Mouse (Mus musculus) heart, embryonic 12.5 days (tissue): ENCODE measurements around the gene Itm2b. TPM values are rescaled to one million over a fixed set of nuclear protein-coding genes. Genes with fewer than 3 reads are reported as not detected.

ENCODE experiments used
- ATAC-seq: fragments of 200-750 bp; cut with Nextera tagmentation; 2 replicates; pipeline ENCODE4 v1.8.0; 2017; ENCODE audit warnings: moderate TSS enrichment, moderate library complexity; ENCODE audit not compliant: insufficient number of reproducible peaks, low FRiP score
- H3K27ac ChIP-seq: fragments of 300-500 bp; sonication (generic); 2 replicates; pipeline ENCODE4 v1.5.1; 2016; ENCODE audit warnings: mild to moderate bottlenecking, moderate library complexity; ENCODE audit not compliant: poor library complexity, severe bottlenecking
- H3K27me3 ChIP-seq: fragments of 300-500 bp; sonication (generic); replicated peaks from 2 replicates; pipeline ENCODE4 v1.6.1; 2016; ENCODE audit warnings: mild to moderate bottlenecking, moderate library complexity
- H3K36me3 ChIP-seq: fragments of 300-500 bp; sonication (generic); 2 replicates; pipeline ENCODE4 v1.6.1; 2016; ENCODE audit warnings: mild to moderate bottlenecking, moderate library complexity
- H3K4me1 ChIP-seq: fragments of 300-500 bp; sonication (generic); replicated peaks from 2 replicates; pipeline ENCODE4 v1.6.1; 2016; ENCODE audit warnings: mild to moderate bottlenecking
- H3K4me2 ChIP-seq: fragments of 300-500 bp; sonication (generic); 2 replicates; pipeline ENCODE4 v1.6.1; 2016; ENCODE audit warnings: mild to moderate bottlenecking, moderate library complexity
- H3K4me3 ChIP-seq: fragments of 300-500 bp; sonication (generic); 2 replicates; pipeline ENCODE4 v1.5.1; 2016; ENCODE audit warnings: mild to moderate bottlenecking
- H3K9ac ChIP-seq: fragments of 300-500 bp; sonication (generic); 2 replicates; pipeline ENCODE4 v1.6.1; 2016; ENCODE audit warnings: mild to moderate bottlenecking, moderate library complexity
- H3K9me3 ChIP-seq: fragments of 300-500 bp; sonication (generic); replicated peaks from 2 replicates; pipeline ENCODE4 v1.6.1; 2016; ENCODE audit warnings: mild to moderate bottlenecking, moderate library complexity
- WGBS: fragments of 180-500 bp; shearing (Covaris S2); methylation state at CpG from one replicate; pipeline ENCODE4 v1.1.7; 2016; 5-methylcytosine and 5-hydroxymethylcytosine counted together
- polyA plus RNA-seq: library from polyadenylated mRNA; unstranded; fragments of >200 nt; fragmentation: Nextera tagmentation; extraction: Ambion mirVana; gene quantifications from 2 replicates; pipeline ENCODE4 v1.2.1, GENCODE M21; 2016

The Itm2b gene
- polyA plus RNA-seq, 1 experiment from 2014 or later, result 642 TPM

DNA sequence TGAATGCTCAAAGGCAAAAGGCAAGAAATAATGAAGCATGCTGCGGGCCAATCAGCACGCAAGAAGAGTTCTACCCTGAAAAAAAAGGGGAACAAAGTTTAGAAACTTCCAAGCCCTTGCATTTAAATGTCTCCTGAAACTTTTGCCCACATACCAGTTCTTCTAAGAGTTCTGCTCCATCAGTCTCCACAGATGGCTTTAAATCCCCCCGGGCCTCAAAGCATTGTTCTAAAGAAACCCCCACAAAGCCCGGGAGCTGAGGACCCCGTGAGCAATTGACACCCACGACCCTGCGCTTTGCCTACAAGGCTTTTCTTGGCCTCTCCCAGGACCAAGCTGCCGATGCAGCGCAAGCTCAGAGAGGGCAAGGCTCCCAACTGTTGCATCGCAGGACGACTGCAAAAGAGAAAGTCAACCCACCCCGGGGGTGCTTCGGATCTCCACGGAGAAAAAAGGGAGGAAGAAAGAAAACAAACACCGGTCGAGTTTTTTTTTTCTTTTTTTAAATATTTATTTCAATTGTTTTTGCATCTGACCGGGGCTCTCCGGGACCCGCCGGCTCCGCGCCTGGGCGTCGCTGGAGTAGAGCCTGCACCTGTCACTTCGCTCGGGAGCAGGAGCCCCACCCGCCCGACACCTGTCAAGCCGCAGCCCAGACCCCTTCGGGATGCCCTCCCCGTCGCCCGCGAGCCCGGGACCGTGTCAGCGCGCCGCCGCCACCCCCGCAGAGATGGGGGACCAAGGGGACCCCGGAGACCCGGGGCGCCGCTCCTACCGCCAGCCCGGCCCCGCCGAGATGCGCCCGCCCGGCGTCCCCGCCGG lies 60.2 kb downstream of the Itm2b start:
- H3K4me3 ChIP-seq, result peak overlapping the region; percentile 96
- WGBS, result 2% methylated on average over 41 of the region's 55 CpGs
- no peaks in the 10 kb centered on the region for H3K27me3 ChIP-seq
- ATAC-seq, result peak; percentile 47
- H3K27ac ChIP-seq, result peak overlapping the region; percentile 89
- no peaks in the 10 kb centered on the region for H3K9me3 ChIP-seq
- H3K36me3 ChIP-seq, result no peaks in the 10 kb centered on the region
- 0 out of 2 replicates have a peak, but pooled peaks cover 8% of the 10 kb centered on the region for H3K4me1 ChIP-seq
- peak overlapping the region; percentile 92 for H3K9ac ChIP-seq
- H3K4me2 ChIP-seq, result peak overlapping the region; percentile 76

DNA sequence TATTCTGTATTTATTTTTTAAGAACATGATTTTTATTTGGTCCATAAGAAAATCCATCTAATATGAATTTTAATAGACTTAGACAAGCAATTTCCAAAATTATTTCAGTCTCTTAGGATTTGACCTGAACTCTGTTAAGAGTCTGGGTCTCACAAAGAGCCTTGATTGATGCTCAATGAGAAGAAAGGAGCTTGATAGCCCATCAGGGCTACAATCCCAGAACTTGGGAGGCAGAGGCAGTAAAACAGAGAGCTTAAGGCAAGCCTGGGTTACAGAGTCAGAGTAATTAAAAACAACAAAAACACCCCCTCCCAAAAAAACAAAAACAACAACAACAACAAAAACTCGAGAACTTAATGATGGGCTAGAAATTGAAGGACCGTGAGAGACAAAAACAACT lies 61.1 kb downstream of the Itm2b start:
- no peaks in the 10 kb centered on the region for H3K9me3 ChIP-seq
- WGBS, result 79% methylated on average over 2 of the region's 2 CpGs
- no peaks in the 10 kb centered on the region for H3K27me3 ChIP-seq
- H3K4me3 ChIP-seq, result no peak overlapping the region
- no peak overlapping the region for H3K27ac ChIP-seq
- no peak overlapping the region for H3K9ac ChIP-seq
- no peak overlapping the region for H3K4me2 ChIP-seq
- no peaks in the 10 kb centered on the region for H3K36me3 ChIP-seq
- ATAC-seq, result no peak
- H3K4me1 ChIP-seq, result 0 out of 2 replicates have a peak, but pooled peaks cover 8% of the 10 kb centered on the region

DNA sequence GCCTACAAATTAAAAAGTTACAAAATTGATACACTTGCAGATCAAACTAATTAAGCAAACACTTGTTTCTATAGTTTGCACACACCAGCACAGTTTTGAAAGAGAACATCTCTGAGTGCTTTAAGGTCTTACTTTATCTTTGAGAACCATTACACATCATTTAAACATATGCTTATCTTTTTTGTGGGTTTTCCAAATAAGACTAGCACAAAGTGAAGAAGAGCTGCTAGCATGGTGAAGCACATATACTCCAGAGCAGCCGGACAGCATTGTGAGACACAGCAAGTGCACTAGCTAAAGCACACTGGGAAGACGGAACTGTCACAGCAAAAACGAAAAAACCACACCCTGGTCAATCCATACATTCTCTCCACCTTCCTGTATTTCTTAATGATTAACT lies 62.9 kb downstream of the Itm2b start:
- no peaks in the 10 kb centered on the region for H3K36me3 ChIP-seq
- ATAC-seq, result no peak
- no peak overlapping the region for H3K4me2 ChIP-seq
- no peak overlapping the region for H3K27ac ChIP-seq
- H3K27me3 ChIP-seq, result no peaks in the 10 kb centered on the region
- no peak overlapping the region for H3K9ac ChIP-seq
- 69% methylated on average over 3 of the region's 3 CpGs for WGBS
- no peaks in the 10 kb centered on the region for H3K9me3 ChIP-seq
- 0 out of 2 replicates have a peak, but pooled peaks cover 7% of the 10 kb centered on the region for H3K4me1 ChIP-seq
- H3K4me3 ChIP-seq, result no peak overlapping the region

DNA sequence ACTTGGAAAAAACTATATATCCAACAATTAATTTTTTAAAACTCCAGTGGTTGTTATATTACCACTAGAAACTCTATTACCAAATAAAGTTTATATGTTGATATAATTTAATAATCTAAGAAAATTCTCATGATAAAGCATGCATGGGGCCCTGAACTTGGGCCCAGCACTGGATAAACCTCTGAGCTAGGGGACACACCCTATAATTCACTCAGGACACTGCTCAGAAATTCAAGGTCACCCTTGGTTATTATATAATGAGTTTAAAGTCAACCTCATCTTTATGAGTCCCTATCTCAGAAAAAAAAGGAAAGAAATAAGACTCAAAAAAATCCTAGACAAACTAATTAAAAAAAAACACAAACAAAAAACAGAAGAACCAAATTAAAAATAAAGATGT lies 68.2 kb downstream of the Itm2b start:
- no peak for ATAC-seq
- H3K27me3 ChIP-seq, result no peaks in the 10 kb centered on the region
- no peaks in the 10 kb centered on the region for H3K36me3 ChIP-seq
- peaks cover 4% of the 10 kb centered on the region for H3K4me1 ChIP-seq
- H3K9me3 ChIP-seq, result no peaks in the 10 kb centered on the region
- no peak overlapping the region for H3K9ac ChIP-seq
- H3K4me2 ChIP-seq, result no peak overlapping the region
- no peak overlapping the region for H3K27ac ChIP-seq
- no peak overlapping the region for H3K4me3 ChIP-seq

DNA sequence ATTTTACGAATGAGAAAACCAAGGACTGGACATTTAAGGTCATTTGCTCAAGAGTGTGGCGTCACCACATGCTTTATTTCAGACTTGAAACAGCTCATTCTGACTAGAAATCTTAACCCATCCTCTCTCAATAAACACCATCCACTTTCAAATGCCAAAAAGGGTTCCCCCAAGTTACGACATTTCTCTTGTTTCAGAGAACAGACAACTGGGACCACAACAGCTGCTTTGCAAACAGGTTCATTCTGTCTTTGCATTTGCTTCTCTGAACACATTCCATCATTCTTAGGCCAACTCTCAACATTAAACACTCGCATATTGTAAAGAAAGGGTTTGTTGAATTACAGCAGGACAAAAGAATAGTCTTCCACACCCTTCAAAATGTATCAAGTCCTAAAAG lies 71.2 kb downstream of the Itm2b start:
- no peak for ATAC-seq
- Histone ChIP-seq H3K9me3 (no peaks in the 10 kb centered on the region), H3K4me1 (peaks cover 9% of the 10 kb centered on the region), H3K36me3 (no peaks in the 10 kb centered on the region), H3K4me2 (no peak overlapping the region), H3K27me3 (no peaks in the 10 kb centered on the region), H3K9ac (no peak overlapping the region), H3K27ac (no peak overlapping the region), H3K4me3 (no peak overlapping the region)
- 83% methylated on average over 4 of the region's 4 CpGs for WGBS

DNA sequence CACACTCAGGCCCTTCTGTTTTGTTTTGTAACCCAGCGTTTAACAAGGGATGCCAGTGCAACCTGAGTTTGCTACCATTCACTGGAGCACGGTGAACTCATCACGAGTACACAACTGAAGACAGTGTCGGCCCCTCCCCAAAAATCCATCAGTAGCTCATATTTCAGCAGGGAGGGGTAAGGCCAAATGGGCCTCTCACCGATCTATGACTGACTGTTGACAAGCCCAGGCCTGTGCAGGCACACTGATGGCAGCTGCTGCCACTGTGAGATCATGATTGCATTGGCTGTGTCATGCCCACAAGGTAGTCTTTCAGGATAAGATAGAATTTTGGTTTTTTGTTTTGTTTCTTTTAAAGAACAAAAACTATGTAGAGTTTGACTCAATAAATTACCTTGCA lies 71.7 kb downstream of the Itm2b start:
- H3K27me3 ChIP-seq, result no peaks in the 10 kb centered on the region
- H3K9me3 ChIP-seq, result no peaks in the 10 kb centered on the region
- WGBS, result 46% methylated on average over 5 of the region's 5 CpGs
- peaks cover 11% of the 10 kb centered on the region for H3K4me1 ChIP-seq
- no peaks in the 10 kb centered on the region for H3K36me3 ChIP-seq
- no peak overlapping the region for H3K27ac ChIP-seq
- H3K9ac ChIP-seq, result no peak overlapping the region
- no peak for ATAC-seq
- no peak overlapping the region for H3K4me3 ChIP-seq
- H3K4me2 ChIP-seq, result no peak overlapping the region

DNA sequence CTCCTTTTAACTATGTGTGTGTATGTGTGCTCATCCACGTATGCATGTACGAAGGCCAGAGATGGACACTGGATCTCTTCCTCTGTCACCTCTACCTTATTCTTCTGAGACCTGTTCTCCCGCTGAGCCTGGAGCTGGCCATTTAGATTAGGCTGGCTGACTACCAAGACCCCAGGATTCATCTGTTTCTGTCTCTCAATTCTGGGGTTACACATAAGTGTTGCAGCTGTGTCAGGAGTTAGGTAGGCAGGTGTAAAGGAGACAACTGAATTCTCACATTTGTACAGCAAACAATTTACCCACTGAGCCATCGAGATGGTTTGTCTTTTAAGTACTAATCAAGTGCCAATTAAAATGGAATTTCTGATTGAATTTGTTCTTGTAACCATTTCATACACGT lies 72.2 kb downstream of the Itm2b start:
- Histone ChIP-seq H3K9ac (no peak overlapping the region), H3K27me3 (no peaks in the 10 kb centered on the region), H3K27ac (no peak overlapping the region), H3K4me1 (peaks cover 11% of the 10 kb centered on the region), H3K4me2 (no peak overlapping the region), H3K4me3 (no peak overlapping the region), H3K36me3 (no peaks in the 10 kb centered on the region), H3K9me3 (no peaks in the 10 kb centered on the region)
- ATAC-seq, result no peak
- WGBS, result 76% methylated on average over 5 of the region's 5 CpGs

Other genes with a start within 250 kb of the Itm2b start
- 8.1 and 9.1 TPM in 2 replicates for gene Lpar6, start 147.4 kb downstream of the Itm2b start, polyA plus RNA-seq
- 13.5 and 18.1 TPM in 2 replicates for gene Rb1, start 59.5 kb downstream of the Itm2b start, polyA plus RNA-seq
- gene Med4, start 124.7 kb upstream of the Itm2b start, polyA plus RNA-seq, result 52.8 and 54.2 TPM in 2 replicates
- 200 and 204 TPM in 2 replicates for gene Sucla2, start 140.0 kb upstream of the Itm2b start, polyA plus RNA-seq
- gene Nudt15, start 163.0 kb upstream of the Itm2b start, polyA plus RNA-seq, result 4.8 and 5.1 TPM in 2 replicates